Mouse (Mus musculus) heart, postnatal 0 days (tissue): ENCODE measurements at regions not wholly inside any gene's neighbourhood (a gene's known extent, or its start where the extent isn't known, plus 50 kb on each side); places are given as distances from the start of the nearest gene placed in this dataset.

Experiments
- CTCF ChIP-seq: IDR thresholded peaks from 2 replicates; pipeline ENCODE4 v1.5.1; 2016; ENCODE audit warnings: antibody characterized with exemption, control low read depth, low read depth
- EP300 ChIP-seq: IDR thresholded peaks from 2 replicates; pipeline ENCODE4 v1.6.1; 2016; ENCODE audit warnings: antibody characterized with exemption, low read depth

- TF ChIP-seq CTCF = no peak
- TF ChIP-seq EP300 = no peak
Measured at GRCm38 (mm10) chr8:127684213-127684612, 620.5 kb downstream of the Pard3 start.
